Mouse (Mus musculus): ENCODE data around the gene Snx11.

DNA sequence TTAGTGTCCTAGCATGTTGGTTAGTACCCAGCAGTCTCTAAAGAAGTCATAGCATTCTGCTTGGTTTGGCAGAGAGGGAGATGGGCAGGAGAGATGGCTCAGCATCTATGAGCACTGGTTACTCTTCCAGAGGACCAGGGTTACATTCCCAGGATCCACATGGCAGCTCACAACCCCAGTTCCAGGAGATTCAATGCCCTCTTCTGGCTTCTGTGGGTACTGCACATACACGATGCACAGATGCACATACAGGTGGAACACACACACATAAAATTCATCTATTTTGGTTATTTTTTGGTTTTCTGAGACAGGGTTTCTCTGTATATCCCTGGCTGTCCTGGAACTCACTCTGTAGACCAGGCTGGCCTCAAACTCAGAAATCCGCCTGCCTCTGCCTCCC, 22.1 kb downstream of the Snx11 start:
- TF ChIP-seq NRF1 (IDR thresholded peaks at IDR 0.05; ENCODE audit: insufficient read depth, low read depth, low read length, poor library complexity, severe bottlenecking): no peak
- no peak for TF ChIP-seq E2F4 (IDR thresholded peaks at IDR 0.05; ENCODE audit: borderline replicate concordance, low read depth, low read length)
- no peak for TF ChIP-seq ZC3H11A (IDR thresholded peaks at IDR 0.05; ENCODE audit: low read depth, low read length)
- no peak for TF ChIP-seq HCFC1 (IDR thresholded peaks at IDR 0.05; ENCODE audit: low read depth, low read length)
- TF ChIP-seq CHD2 (IDR thresholded peaks at IDR 0.05; ENCODE audit: low read length): no peak
- TF ChIP-seq CHD1 (IDR thresholded peaks at IDR 0.05; ENCODE audit: low read depth, low read length): no peak

All from MEL (cell line).